Mouse (Mus musculus) midbrain, embryonic 14.5 days (tissue): ENCODE results near the gene Rab20. TPM values are rescaled to one million over a fixed set of nuclear protein-coding genes. Genes with fewer than 3 reads are reported as not detected.

Source experiments
- ATAC-seq: fragments of 200-750 bp; cut with Nextera tagmentation; 2 replicates; pipeline ENCODE4 v1.8.0; 2017; ENCODE audit warnings: moderate number of reproducible peaks, moderate library complexity; ENCODE audit not compliant: low FRiP score, low TSS enrichment
- DNase-seq: peaks from one replicate; pipeline ENCODE4 v3.0.0-alpha.2; 2015
- H3K27ac ChIP-seq: fragments of 300-500 bp; sonication (generic); replicated peaks from 2 replicates; pipeline ENCODE4 v1.5.1; 2014; ENCODE audit warnings: mild to moderate bottlenecking, low read depth, low read length, moderate library complexity
- H3K27me3 ChIP-seq: fragments of 300-500 bp; sonication (generic); 2 replicates; pipeline ENCODE4 v1.6.1; 2014; ENCODE audit warnings: low read length, control low read depth, mixed read lengths; ENCODE audit not compliant: control insufficient read depth, insufficient read depth
- H3K36me3 ChIP-seq: fragments of 300-500 bp; sonication (generic); 2 replicates; pipeline ENCODE4 v1.6.1; 2014; ENCODE audit warnings: low read length, control low read depth; ENCODE audit not compliant: control insufficient read depth, insufficient read depth
- H3K4me1 ChIP-seq: fragments of 300-500 bp; sonication (generic); 2 replicates; pipeline ENCODE4 v1.6.1; 2014; ENCODE audit warnings: mild to moderate bottlenecking, antibody characterized with exemption, low read length, control low read depth; ENCODE audit not compliant: control insufficient read depth, insufficient read depth
- H3K4me2 ChIP-seq: fragments of 300-500 bp; sonication (generic); 2 replicates; pipeline ENCODE4 v1.6.1; 2014; ENCODE audit warnings: mild to moderate bottlenecking, low read length, moderate library complexity
- H3K4me3 ChIP-seq: fragments of 300-500 bp; sonication (generic); replicated peaks from 2 replicates; pipeline ENCODE4 v1.5.1; 2014; ENCODE audit warnings: low read depth, low read length
- H3K9ac ChIP-seq: fragments of 300-500 bp; sonication (generic); replicated peaks from 2 replicates; pipeline ENCODE4 v1.6.1; 2014; ENCODE audit warnings: mild to moderate bottlenecking, low read length, moderate library complexity
- H3K9me3 ChIP-seq: fragments of 300-500 bp; sonication (generic); 2 replicates; pipeline ENCODE4 v1.6.1; 2016; ENCODE audit warnings: low read length, control low read depth, mixed read lengths; ENCODE audit not compliant: control insufficient read depth
- WGBS: fragments of 180-500 bp; shearing (Covaris S2); extraction: QIAGEN DNeasy Blood & Tissue Kit; methylation state at CpG from one replicate; pipeline ENCODE4 v1.1.7; 2014; 5-methylcytosine and 5-hydroxymethylcytosine counted together
- polyA plus RNA-seq: library from polyadenylated mRNA; unstranded; fragments of >200 nt; fragmentation: Nextera tagmentation; extraction: Ambion mirVana; gene quantifications from 2 replicates; pipeline ENCODE4 v1.2.1, GENCODE M21; 2014

Gene Rab20
- polyA plus RNA-seq, 1 experiment from 2014 or later, result 0.25 TPM

DNA sequence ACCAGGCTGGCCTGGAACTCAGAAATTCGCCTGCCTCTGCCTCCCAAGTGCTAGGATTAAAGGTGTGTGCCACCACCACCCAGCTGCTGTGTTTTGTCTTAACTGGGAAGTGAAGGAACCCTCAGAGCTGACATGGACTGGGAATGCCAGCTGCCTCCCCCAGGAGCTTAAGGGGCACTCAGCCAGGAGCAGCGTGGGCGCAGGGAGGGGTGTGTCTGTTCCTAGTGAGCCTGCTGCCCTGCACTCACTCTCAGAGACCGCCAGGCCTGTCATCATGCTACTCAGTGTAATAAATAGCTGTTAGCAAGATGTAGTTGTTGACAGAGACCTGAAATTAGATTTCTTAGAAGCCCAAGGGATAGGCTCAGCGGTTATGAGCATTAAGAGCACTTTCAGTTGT lies 32.5 kb upstream of the Rab20 start:
- DNase-seq, result no peak

DNA sequence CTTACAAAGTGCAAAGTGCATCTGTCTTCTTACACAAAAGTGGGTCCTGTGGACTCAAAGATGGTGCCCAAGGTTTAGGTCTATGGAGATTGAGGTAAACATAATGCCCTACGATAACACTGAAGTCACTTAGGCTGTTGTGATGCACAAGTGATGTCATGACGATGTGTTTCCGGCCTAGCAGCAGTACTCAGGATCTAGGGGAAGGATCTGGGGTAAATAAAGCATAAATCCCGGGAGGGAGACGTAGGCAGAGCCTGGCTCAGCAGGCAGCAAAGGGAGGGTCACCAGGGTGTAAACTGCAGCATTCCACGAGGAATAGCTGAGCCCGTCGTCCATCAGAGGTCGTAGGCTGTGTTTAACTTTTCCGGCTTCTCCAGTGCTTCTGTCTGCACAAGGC lies 30.4 kb upstream of the Rab20 start:
- Histone ChIP-seq H3K27me3 (no peaks in the 10 kb centered on the region), H3K36me3 (peaks cover 96% of the 10 kb centered on the region), H3K9me3 (no peaks in the 10 kb centered on the region), H3K4me3 (no peak overlapping the region), H3K4me2 (no peak overlapping the region), H3K9ac (no peak overlapping the region), H3K4me1 (no peaks in the 10 kb centered on the region), H3K27ac (no peak overlapping the region)
- WGBS, result 91% methylated on average over 10 of the region's 10 CpGs
- DNase-seq, result no peak
- ATAC-seq, result no peak

More for the DNA sequence above, 32.5 kb upstream of the Rab20 start:
- Histone ChIP-seq H3K9ac (no peak overlapping the region), H3K4me1 (no peaks in the 10 kb centered on the region), H3K27me3 (no peaks in the 10 kb centered on the region), H3K4me3 (no peak overlapping the region), H3K4me2 (no peak overlapping the region), H3K9me3 (no peaks in the 10 kb centered on the region), H3K27ac (no peak overlapping the region), H3K36me3 (peaks cover 96% of the 10 kb centered on the region)
- ATAC-seq, result no peak
- 94% methylated on average over 5 of the region's 5 CpGs for WGBS

DNA sequence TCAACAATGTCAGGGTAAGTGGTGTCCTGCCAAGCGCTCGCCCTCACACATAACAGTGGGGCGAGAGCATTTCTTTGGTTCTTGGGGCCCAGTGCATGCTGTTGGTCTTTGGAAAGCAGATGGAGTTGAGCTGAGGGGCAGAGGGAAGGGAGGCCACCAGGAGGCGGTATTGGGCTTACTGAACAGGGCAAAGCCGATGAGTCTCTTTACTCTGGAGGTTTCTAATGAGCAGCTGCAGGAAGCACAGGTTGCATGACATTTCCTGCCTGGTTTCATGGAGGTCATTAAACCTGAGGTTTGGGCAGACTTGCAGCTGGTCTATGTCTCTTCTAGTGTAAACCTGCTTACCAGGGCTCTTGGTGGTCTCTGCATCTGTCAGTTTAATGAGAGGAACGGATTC lies 28.3 kb upstream of the Rab20 start:
- no peaks in the 10 kb centered on the region for H3K9me3 ChIP-seq
- H3K4me1 ChIP-seq, result no peaks in the 10 kb centered on the region
- ATAC-seq (no peak), DNase-seq (peak; percentile 66)
- H3K27me3 ChIP-seq, result no peaks in the 10 kb centered on the region
- 71% methylated on average over 6 of the region's 6 CpGs for WGBS
- H3K27ac ChIP-seq, result no peak overlapping the region
- peaks cover 90% of the 10 kb centered on the region for H3K36me3 ChIP-seq
- H3K4me3 ChIP-seq, result no peak overlapping the region
- H3K4me2 ChIP-seq, result no peak overlapping the region
- no peak overlapping the region for H3K9ac ChIP-seq

DNA sequence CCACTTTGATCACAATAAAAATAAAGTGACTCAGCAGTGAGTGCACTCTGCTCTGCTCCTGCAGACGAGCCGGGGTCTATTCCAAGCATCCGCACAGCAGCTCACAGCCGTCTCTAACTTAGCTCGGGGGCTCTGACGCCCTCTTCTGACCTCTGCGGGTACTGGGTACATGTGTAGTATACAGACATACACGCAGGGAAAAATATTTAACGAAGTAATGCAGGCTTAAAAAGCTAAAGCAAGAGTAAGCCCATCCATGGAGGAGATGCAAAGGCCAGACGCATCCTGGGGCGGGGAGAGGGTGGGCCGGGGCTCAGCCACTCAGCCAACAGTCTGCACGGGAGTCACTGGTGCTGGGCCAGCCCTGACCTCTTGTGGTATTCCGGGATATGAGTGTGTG lies 27.6 kb upstream of the Rab20 start:
- Histone ChIP-seq H3K9me3 (no peaks in the 10 kb centered on the region), H3K27ac (no peak overlapping the region), H3K4me2 (no peak overlapping the region), H3K27me3 (no peaks in the 10 kb centered on the region), H3K36me3 (peaks cover 83% of the 10 kb centered on the region), H3K9ac (no peak overlapping the region), H3K4me3 (no peak overlapping the region), H3K4me1 (no peaks in the 10 kb centered on the region)
- WGBS, result 83% methylated on average over 14 of the region's 14 CpGs
- DNase-seq, result no peak
- ATAC-seq, result no peak

DNA sequence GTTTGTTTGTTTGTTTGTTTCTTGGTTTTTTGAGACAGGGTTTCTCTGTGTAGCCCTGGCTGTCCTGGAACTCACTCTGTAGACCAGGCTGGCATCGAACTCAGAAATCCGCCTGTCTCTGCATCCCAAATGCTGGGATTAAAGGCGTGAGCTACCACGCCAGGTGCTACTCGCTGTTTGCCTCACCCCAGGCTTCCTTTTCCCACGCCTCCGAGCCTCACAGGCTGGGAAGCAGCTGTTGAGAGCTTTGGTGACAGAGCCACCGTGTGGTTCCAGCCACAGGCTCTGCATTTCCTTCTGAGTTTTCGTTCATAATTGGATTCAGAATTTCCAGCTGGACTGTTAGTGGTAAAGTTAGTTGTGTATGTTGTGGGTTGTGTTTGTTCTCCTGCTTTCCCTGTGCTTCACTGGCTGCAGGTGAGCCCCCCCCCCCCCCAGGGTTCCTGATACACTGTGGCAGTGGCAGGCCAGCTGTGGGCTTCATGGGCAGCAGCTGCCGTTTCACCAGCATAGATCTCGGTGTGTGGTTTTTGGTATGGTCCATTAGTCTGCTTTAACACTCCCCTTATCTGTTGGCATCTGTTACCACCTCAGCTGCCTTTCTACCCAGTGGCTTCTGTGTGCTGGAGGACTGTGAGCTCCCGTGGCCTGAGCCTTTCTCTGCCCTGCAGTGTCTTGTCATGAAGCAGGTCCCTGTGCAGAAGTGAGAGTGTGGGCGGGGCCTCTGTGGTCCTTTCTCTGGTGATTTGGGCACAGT lies 25.1 kb upstream of the Rab20 start:
- DNase-seq (no peak), ATAC-seq (no peak)
- Histone ChIP-seq H3K27me3 (no peaks in the 10 kb centered on the region), H3K4me1 (peaks cover 3% of the 10 kb centered on the region; the same call in 1 of the 2 replicates), H3K36me3 (peaks cover 59% of the 10 kb centered on the region), H3K27ac (no peak overlapping the region), H3K4me2 (no peak overlapping the region), H3K9ac (no peak overlapping the region), H3K9me3 (no peaks in the 10 kb centered on the region), H3K4me3 (no peak overlapping the region)
- 89% methylated on average over 13 of the region's 13 CpGs for WGBS

DNA sequence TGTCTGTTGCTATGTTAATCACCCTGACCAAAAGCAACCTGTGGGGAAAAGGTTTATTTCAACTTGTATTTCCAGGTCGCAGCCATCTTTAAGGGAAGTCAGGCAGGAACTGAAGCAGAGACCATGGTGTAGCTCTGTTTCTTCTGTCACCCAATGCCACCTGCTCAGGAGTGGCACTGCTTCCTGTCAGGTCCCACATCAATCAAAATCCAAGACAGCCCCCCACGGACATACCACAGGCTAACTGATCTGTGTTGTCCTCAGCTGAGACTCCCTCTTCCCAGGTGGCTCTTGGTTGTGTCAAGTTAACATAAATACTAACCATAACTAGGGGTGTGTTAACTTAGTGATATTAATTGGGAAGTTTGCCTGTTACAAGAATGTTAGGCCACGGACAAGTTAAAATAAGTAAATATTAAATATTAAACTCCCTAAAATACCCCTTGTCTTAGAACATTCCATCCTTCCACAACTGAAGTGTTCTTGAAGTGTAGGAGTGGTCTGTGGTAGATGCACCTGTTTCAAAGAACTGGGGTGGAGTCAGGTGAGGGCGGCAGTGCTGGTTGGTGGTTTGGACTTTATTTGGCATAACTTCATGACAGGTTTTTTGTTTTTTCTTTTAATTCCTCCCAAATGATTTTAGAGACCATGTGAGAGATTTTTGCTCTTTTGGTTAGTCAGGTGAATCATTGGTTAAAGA lies 20.4 kb upstream of the Rab20 start:
- no peak for ATAC-seq
- Histone ChIP-seq H3K27ac (no peak overlapping the region), H3K9ac (no peak overlapping the region), H3K36me3 (peaks cover 16% of the 10 kb centered on the region), H3K4me3 (no peak overlapping the region), H3K9me3 (no peaks in the 10 kb centered on the region), H3K27me3 (0 out of 2 replicates have a peak, but pooled peaks cover 4% of the 10 kb centered on the region), H3K4me2 (peak overlapping the region; percentile 65; the same call in 1 of the 2 replicates), H3K4me1 (peaks cover 10% of the 10 kb centered on the region; the same call in 1 of the 2 replicates)
- DNase-seq, result no peak
- WGBS, result 91% methylated on average over 4 of the region's 4 CpGs

GRCm38 (mm10) chr8:11498281-11498680 lies 19.8 kb upstream of the Rab20 start:
- 83% methylated on average over 12 of the region's 12 CpGs for WGBS
- Histone ChIP-seq H3K27ac (no peak overlapping the region), H3K36me3 (peaks cover 9% of the 10 kb centered on the region), H3K9ac (peak overlapping the region; percentile 80; the same call in 1 of the 2 replicates), H3K27me3 (0 out of 2 replicates have a peak, but pooled peaks cover 4% of the 10 kb centered on the region), H3K4me3 (peak overlapping the region; percentile 79), H3K9me3 (no peaks in the 10 kb centered on the region), H3K4me2 (peak overlapping the region; percentile 65), H3K4me1 (peaks cover 10% of the 10 kb centered on the region; the same call in 1 of the 2 replicates)
- ATAC-seq (no peak), DNase-seq (no peak)

- peaks cover 10% of the 10 kb centered on the region; the same call in 1 of the 2 replicates for H3K4me1 ChIP-seq
- H3K4me3 ChIP-seq, result peak within 1 kb of the TSS; percentile 79
- no peaks in the 10 kb centered on the region for H3K9me3 ChIP-seq
- H3K36me3 ChIP-seq, result 0 out of 2 replicates have a peak, but pooled peaks cover 2% of the 10 kb centered on the region
- ATAC-seq (peak; percentile 95), DNase-seq (peak; percentile 96)
- peak within 1 kb of the TSS; percentile 88 for H3K27ac ChIP-seq
- H3K4me2 ChIP-seq, result peak within 1 kb of the TSS; percentile 65
- 0 out of 2 replicates have a peak, but pooled peaks cover 4% of the 10 kb centered on the region for H3K27me3 ChIP-seq
- 3% methylated on average over 65 of the region's 73 CpGs for whole genome bisulfite sequencing
- peak within 1 kb of the TSS; percentile 80 for H3K9ac ChIP-seq
Observed at GRCm38 (mm10) chr8:11497017-11497990, 18.8 kb upstream of the Rab20 start, which contains the start of gene Naxd. Gene Naxd, plus strand, starts transcription at chr8:11497506.
